Mouse (Mus musculus) neural tube, embryonic 11.5 days (tissue): ENCODE data around the gene Tmem8. TPM values are rescaled to one million over a fixed set of nuclear protein-coding genes. Genes with fewer than 3 reads are reported as not detected.

Source experiments
- ATAC-seq: fragments of 200-750 bp; cut with Nextera tagmentation; 2 replicates; pipeline ENCODE4 v1.8.0; 2017; ENCODE audit warnings: moderate number of reproducible peaks, mild to moderate bottlenecking, moderate TSS enrichment, moderate library complexity; ENCODE audit not compliant: insufficient read depth, low FRiP score, low TSS enrichment
- DNase-seq: peaks from one replicate; pipeline ENCODE4 v3.0.0-alpha.2; 2015; ENCODE audit warnings: low spot score
- H3K27ac ChIP-seq: fragments of 300-500 bp; sonication (generic); 2 replicates; pipeline ENCODE4 v1.5.1; 2014; ENCODE audit warnings: low read depth, mild to moderate bottlenecking, low read length
- H3K27me3 ChIP-seq: fragments of 300-500 bp; sonication (generic); 2 replicates; pipeline ENCODE4 v1.6.1; 2014; ENCODE audit warnings: mild to moderate bottlenecking, low read length, mixed read lengths; ENCODE audit not compliant: control insufficient read depth, insufficient read depth
- H3K36me3 ChIP-seq: fragments of 300-500 bp; sonication (generic); 2 replicates; pipeline ENCODE4 v1.6.1; 2014; ENCODE audit warnings: mild to moderate bottlenecking, low read length, moderate library complexity, mixed read lengths; ENCODE audit not compliant: control insufficient read depth, insufficient read depth
- H3K4me1 ChIP-seq: fragments of 300-500 bp; sonication (generic); 2 replicates; pipeline ENCODE4 v1.6.1; 2014; ENCODE audit warnings: low read length, mixed read lengths; ENCODE audit not compliant: control insufficient read depth, insufficient read depth
- H3K4me2 ChIP-seq: fragments of 300-500 bp; sonication (generic); 2 replicates; pipeline ENCODE4 v1.6.1; 2014; ENCODE audit warnings: low read depth, mild to moderate bottlenecking, moderate library complexity
- H3K4me3 ChIP-seq: fragments of 300-500 bp; sonication (generic); 2 replicates; pipeline ENCODE4 v1.5.1; 2014; ENCODE audit warnings: low read depth, low read length
- H3K9ac ChIP-seq: fragments of 300-500 bp; sonication (generic); 2 replicates; pipeline ENCODE4 v1.6.1; 2014; ENCODE audit warnings: mild to moderate bottlenecking, low read length
- H3K9me3 ChIP-seq: fragments of 300-500 bp; sonication (generic); 2 replicates; pipeline ENCODE4 v1.6.1; 2016; ENCODE audit warnings: low read length; ENCODE audit not compliant: control insufficient read depth
- WGBS: fragments of 180-500 bp; shearing (Covaris S2); extraction: QIAGEN DNeasy Blood & Tissue Kit; methylation state at CpG from one replicate; pipeline ENCODE4 v1.1.7; 2014; 5-methylcytosine and 5-hydroxymethylcytosine counted together
- polyA plus RNA-seq: library from polyadenylated mRNA; unstranded; fragments of >200 nt; fragmentation: Nextera tagmentation; extraction: Ambion mirVana; gene quantifications from 2 replicates; pipeline ENCODE4 v1.2.1, GENCODE M21; 2014

Tmem8 gene
- polyA plus RNA-seq = 1.1 and 1.3 TPM in 2 replicates

GRCm38 (mm10) chr17:26113181-26113948 lies at the start of gene Tmem8:
Gene Tmem8, plus strand, starts transcription at chr17:26113299.
- Histone ChIP-seq H3K4me2 (peak within 1 kb of the TSS; percentile 89), H3K9ac (peak within 1 kb of the TSS; percentile 60), H3K4me1 (no peaks in the 10 kb centered on the region), H3K27ac (no peak within 1 kb of the TSS), H3K27me3 (peaks cover 38% of the 10 kb centered on the region), H3K9me3 (no peaks in the 10 kb centered on the region), H3K36me3 (no peaks in the 10 kb centered on the region), H3K4me3 (peak within 1 kb of the TSS; percentile 55)
- ATAC-seq = 0 out of 2 replicates have a peak, but pooled peaks have one; percentile 35
- under 1% methylated on average over 52 of the region's 75 CpGs for WGBS
- peak; percentile 62 for DNase-seq

GRCm38 (mm10) chr17:26064916-26065315 lies 48.2 kb upstream of the Tmem8 start:
- no peak overlapping the region for H3K9ac ChIP-seq
- H3K27me3 ChIP-seq = no peaks in the 10 kb centered on the region
- no peak overlapping the region for H3K4me2 ChIP-seq
- no peak for DNase-seq
- peaks cover 25% of the 10 kb centered on the region for H3K4me1 ChIP-seq
- WGBS = 80% methylated on average over 6 of the region's 6 CpGs
- no peak for ATAC-seq
- H3K27ac ChIP-seq = no peak overlapping the region
- H3K36me3 ChIP-seq = no peaks in the 10 kb centered on the region; the same call in 1 of the 2 replicates
- H3K4me3 ChIP-seq = no peak overlapping the region
- H3K9me3 ChIP-seq = no peaks in the 10 kb centered on the region

- WGBS = 89% methylated on average over 7 of the region's 7 CpGs
- Histone ChIP-seq H3K9ac (no peak overlapping the region), H3K4me1 (peaks cover 25% of the 10 kb centered on the region), H3K4me3 (peak overlapping the region; percentile 66), H3K9me3 (no peaks in the 10 kb centered on the region), H3K36me3 (no peaks in the 10 kb centered on the region; the same call in 1 of the 2 replicates), H3K4me2 (peak overlapping the region; percentile 99), H3K27ac (no peak overlapping the region), H3K27me3 (no peaks in the 10 kb centered on the region)
- DNase-seq (no peak), ATAC-seq (no peak)
Observed at GRCm38 (mm10) chr17:26066488-26067020, 46.5 kb upstream of the Tmem8 start.

DNA sequence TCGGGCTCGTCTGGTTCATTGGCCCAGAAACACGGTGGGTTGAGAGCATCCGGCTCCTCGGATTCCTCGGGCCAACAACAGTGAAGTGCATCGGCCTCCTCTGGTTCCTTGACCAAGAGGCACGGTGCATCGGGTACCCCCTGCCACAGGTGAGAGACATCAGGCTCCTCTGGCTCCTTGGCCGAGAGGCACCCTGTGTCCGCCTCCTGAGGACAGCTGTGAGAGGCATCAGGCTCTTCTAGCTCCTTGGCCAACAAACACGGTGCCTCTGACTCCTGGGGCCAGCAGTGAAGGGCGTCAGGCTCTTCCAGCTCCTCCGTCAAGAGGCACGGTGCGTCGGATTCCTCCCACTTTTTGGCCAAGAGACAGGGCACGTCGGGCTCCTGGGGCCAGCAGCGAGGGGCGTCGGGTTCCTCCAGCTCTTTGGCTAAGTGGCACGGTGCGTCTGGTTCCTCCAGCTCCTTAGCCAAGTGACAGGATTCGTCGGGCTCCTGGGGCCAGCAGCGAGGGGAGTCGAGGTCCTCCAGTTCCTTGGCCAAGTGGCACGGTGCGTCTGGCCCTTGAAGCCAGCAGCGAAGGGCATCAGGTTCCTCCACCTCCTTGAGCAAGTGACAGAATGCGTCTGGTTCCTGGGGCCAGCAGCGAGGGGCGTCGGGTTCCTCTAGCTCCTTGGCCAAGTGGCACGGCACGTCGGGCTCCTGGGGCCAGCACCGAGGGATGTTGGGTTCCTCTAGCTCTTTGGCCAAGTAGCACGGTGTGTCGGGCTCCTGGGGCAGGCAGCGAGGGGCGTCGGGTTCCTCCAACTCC lies 44.9 kb upstream of the Tmem8 start:
- WGBS = under 1% methylated on average over 44 of the region's 44 CpGs
- Histone ChIP-seq H3K27ac (no peak overlapping the region; the same call in 1 of the 2 replicates), H3K27me3 (no peaks in the 10 kb centered on the region), H3K4me1 (peaks cover 25% of the 10 kb centered on the region), H3K36me3 (no peaks in the 10 kb centered on the region; the same call in 1 of the 2 replicates), H3K4me3 (peak overlapping the region; percentile 66), H3K4me2 (peak overlapping the region; percentile 99), H3K9me3 (no peaks in the 10 kb centered on the region), H3K9ac (peak overlapping the region; percentile 92)
- peak; percentile 35 for DNase-seq
- 0 out of 2 replicates have a peak, but pooled peaks have one; percentile 6 for ATAC-seq

- peak within 1 kb of the TSS; percentile 92 for H3K9ac ChIP-seq
- H3K27ac ChIP-seq = peak within 1 kb of the TSS; percentile 70
- DNase-seq (peak; percentile 93), ATAC-seq (peak; percentile 93)
- no peaks in the 10 kb centered on the region for H3K27me3 ChIP-seq
- under 1% methylated on average over 86 of the region's 94 CpGs for WGBS
- peak within 1 kb of the TSS; percentile 99 for H3K4me2 ChIP-seq
- H3K9me3 ChIP-seq = no peaks in the 10 kb centered on the region
- no peaks in the 10 kb centered on the region; the same call in 1 of the 2 replicates for H3K36me3 ChIP-seq
- H3K4me1 ChIP-seq = peaks cover 25% of the 10 kb centered on the region
- peak within 1 kb of the TSS; percentile 66 for H3K4me3 ChIP-seq
Observed at GRCm38 (mm10) chr17:26068831-26069739, 44.0 kb upstream of the Tmem8 start, which contains the start of gene Rab11fip3. Gene Rab11fip3, minus strand, starts transcription at chr17:26069555.

DNA sequence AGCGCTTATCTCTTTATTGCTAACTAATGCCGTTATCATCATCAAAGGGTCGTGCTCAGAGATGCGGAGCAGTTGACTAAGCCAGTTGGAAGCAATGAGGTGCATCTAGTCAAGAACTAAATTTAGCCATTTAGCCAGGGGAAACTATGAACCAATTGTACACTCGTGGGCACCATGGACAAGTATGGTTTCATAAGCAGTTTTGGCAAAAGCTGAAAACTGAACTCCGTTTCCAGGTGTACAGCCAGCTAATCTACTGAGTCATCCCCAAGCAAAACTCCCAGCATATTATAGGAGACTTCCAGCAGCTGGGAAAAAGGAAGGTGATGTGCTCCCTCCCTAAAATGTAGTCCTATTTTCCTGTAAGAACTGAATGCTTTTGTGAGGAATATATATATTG lies 43.0 kb upstream of the Tmem8 start:
- Histone ChIP-seq H3K9me3 (no peaks in the 10 kb centered on the region), H3K4me3 (peak overlapping the region; percentile 66; the same call in 1 of the 2 replicates), H3K9ac (no peak overlapping the region; the same call in 1 of the 2 replicates), H3K4me2 (peak overlapping the region; percentile 99), H3K27me3 (no peaks in the 10 kb centered on the region), H3K4me1 (peaks cover 22% of the 10 kb centered on the region), H3K36me3 (no peaks in the 10 kb centered on the region), H3K27ac (no peak overlapping the region)
- DNase-seq (no peak), ATAC-seq (no peak)
- 42% methylated on average over 6 of the region's 6 CpGs for WGBS

- Histone ChIP-seq H3K4me3 (no peak overlapping the region), H3K27ac (no peak overlapping the region), H3K27me3 (no peaks in the 10 kb centered on the region), H3K4me1 (no peaks in the 10 kb centered on the region), H3K36me3 (no peaks in the 10 kb centered on the region), H3K9me3 (no peaks in the 10 kb centered on the region), H3K9ac (no peak overlapping the region), H3K4me2 (no peak overlapping the region)
- no peak for DNase-seq
- 66% methylated on average over 3 of the region's 3 CpGs for WGBS
- ATAC-seq = no peak
Observed at GRCm38 (mm10) chr17:26075246-26075645, 37.9 kb upstream of the Tmem8 start.

GRCm38 (mm10) chr17:26078851-26079250 lies 34.2 kb upstream of the Tmem8 start:
- Histone ChIP-seq H3K9me3 (no peaks in the 10 kb centered on the region), H3K27ac (no peak overlapping the region), H3K4me1 (no peaks in the 10 kb centered on the region), H3K9ac (no peak overlapping the region), H3K4me3 (no peak overlapping the region), H3K36me3 (no peaks in the 10 kb centered on the region), H3K4me2 (no peak overlapping the region), H3K27me3 (no peaks in the 10 kb centered on the region)
- WGBS = 78% methylated on average over 2 of the region's 2 CpGs
- DNase-seq (no peak), ATAC-seq (no peak)
